Mouse (Mus musculus): ENCODE results near the gene Dvl3. TPM values are rescaled to one million over a fixed set of nuclear protein-coding genes. Genes with fewer than 3 reads are reported as not detected.
"Not testable (repeated sequence)": the region's sequence is repeated elsewhere in the genome, so short reads cannot be mapped to it uniquely, and the experiment has no call there.

The Dvl3 gene
- polyA plus RNA-seq, 1 experiment from 2014 or later = 25.2 TPM

GRCm38 (mm10) chr16:20486048-20486447 is 30.7 kb upstream of the Dvl3 start:
- Histone ChIP-seq H3K9ac (no peak overlapping the region), H3K27me3 (ENCODE audit: insufficient read depth, low read length) (no peaks in the 10 kb centered on the region), H3K9me3 (ENCODE audit: low read depth, low read length) (no peaks in the 10 kb centered on the region), H3K4me1 (ENCODE audit: insufficient read depth) (no peaks in the 10 kb centered on the region), H3K4me3 (ENCODE audit: low read depth, low read length) (no peak overlapping the region), H3K4me2 (no peak overlapping the region), H3K27ac (ENCODE audit: low read depth) (no peak overlapping the region), H3K36me3 (ENCODE audit: insufficient read depth) (no peaks in the 10 kb centered on the region)
- WGBS = 66% methylated on average over 3 of the region's 3 CpGs
- DNase-seq (no peak), ATAC-seq (ENCODE audit: insufficient read depth) (no peak)
- TF ChIP-seq CTCF (IDR thresholded peaks at IDR 0.05; ENCODE audit: low read depth) = no peak

GRCm38 (mm10) chr16:20488151-20488550 is 28.6 kb upstream of the Dvl3 start:
- H3K36me3 ChIP-seq (ENCODE audit: insufficient read depth) = no peaks in the 10 kb centered on the region
- H3K27me3 ChIP-seq (ENCODE audit: insufficient read depth, low read length) = no peaks in the 10 kb centered on the region
- no peak overlapping the region for H3K4me3 ChIP-seq (ENCODE audit: low read depth, low read length)
- 84% methylated on average over 1 of the region's 1 CpGs for WGBS
- no peaks in the 10 kb centered on the region for H3K4me1 ChIP-seq (ENCODE audit: insufficient read depth)
- no peak overlapping the region for H3K9ac ChIP-seq
- H3K4me2 ChIP-seq = no peak overlapping the region
- no peak overlapping the region for H3K27ac ChIP-seq (ENCODE audit: low read depth)
- TF ChIP-seq CTCF (IDR thresholded peaks at IDR 0.05; ENCODE audit: low read depth) = no peak
- H3K9me3 ChIP-seq (ENCODE audit: low read depth, low read length) = no peaks in the 10 kb centered on the region
- ATAC-seq (ENCODE audit: insufficient read depth) = no peak
- DNase-seq = no peak

GRCm38 (mm10) chr16:20488751-20489150 is 28.0 kb upstream of the Dvl3 start:
- H3K4me3 ChIP-seq (ENCODE audit: low read depth, low read length); DNase-seq; H3K27me3 ChIP-seq (ENCODE audit: insufficient read depth, low read length); H3K36me3 ChIP-seq (ENCODE audit: insufficient read depth); ATAC-seq (ENCODE audit: insufficient read depth); H3K27ac ChIP-seq (ENCODE audit: low read depth); H3K4me1 ChIP-seq (ENCODE audit: insufficient read depth); H3K9me3 ChIP-seq (ENCODE audit: low read depth, low read length); H3K4me2 ChIP-seq; H3K9ac ChIP-seq: not testable (repeated sequence)
- WGBS = 79% methylated on average over 9 of the region's 9 CpGs

- Histone ChIP-seq H3K36me3 (ENCODE audit: insufficient read depth) (no peaks in the 10 kb centered on the region), H3K27me3 (ENCODE audit: insufficient read depth, low read length) (no peaks in the 10 kb centered on the region), H3K4me1 (ENCODE audit: insufficient read depth) (no peaks in the 10 kb centered on the region), H3K27ac (ENCODE audit: low read depth) (no peak overlapping the region), H3K9me3 (ENCODE audit: low read depth, low read length) (no peaks in the 10 kb centered on the region), H3K4me3 (ENCODE audit: low read depth, low read length) (no peak overlapping the region), H3K9ac (no peak overlapping the region), H3K4me2 (no peak overlapping the region)
- DNase-seq (no peak), ATAC-seq (ENCODE audit: insufficient read depth) (no peak)
- no peak for TF ChIP-seq CTCF (IDR thresholded peaks at IDR 0.05; ENCODE audit: low read depth)
- WGBS = 76% methylated on average over 2 of the region's 2 CpGs
Observed at GRCm38 (mm10) chr16:20489233-20489632, 27.5 kb upstream of the Dvl3 start.

- Histone ChIP-seq H3K9ac (no peak overlapping the region), H3K27me3 (ENCODE audit: insufficient read depth, low read length) (no peaks in the 10 kb centered on the region), H3K9me3 (ENCODE audit: low read depth, low read length) (no peaks in the 10 kb centered on the region), H3K4me2 (no peak overlapping the region), H3K4me1 (ENCODE audit: insufficient read depth) (no peaks in the 10 kb centered on the region), H3K27ac (ENCODE audit: low read depth) (no peak overlapping the region), H3K36me3 (ENCODE audit: insufficient read depth) (no peaks in the 10 kb centered on the region), H3K4me3 (ENCODE audit: low read depth, low read length) (no peak overlapping the region)
- ATAC-seq (ENCODE audit: insufficient read depth) (no peak; the same call in 1 of the 2 replicates), DNase-seq (peak; percentile 27)
- TF ChIP-seq CTCF (IDR thresholded peaks at IDR 0.05; ENCODE audit: low read depth) = peak; percentile 55
- 25% methylated on average over 2 of the region's 2 CpGs for WGBS
Observed at GRCm38 (mm10) chr16:20490581-20490980, 26.2 kb upstream of the Dvl3 start.

GRCm38 (mm10) chr16:20491301-20491700 is 25.5 kb upstream of the Dvl3 start:
- ATAC-seq (ENCODE audit: insufficient read depth) = no peak
- Histone ChIP-seq H3K27me3 (ENCODE audit: insufficient read depth, low read length) (no peaks in the 10 kb centered on the region), H3K4me2 (no peak overlapping the region), H3K9me3 (ENCODE audit: low read depth, low read length) (no peaks in the 10 kb centered on the region), H3K4me3 (ENCODE audit: low read depth, low read length) (no peak overlapping the region), H3K4me1 (ENCODE audit: insufficient read depth) (no peaks in the 10 kb centered on the region), H3K27ac (ENCODE audit: low read depth) (no peak overlapping the region), H3K36me3 (ENCODE audit: insufficient read depth) (no peaks in the 10 kb centered on the region), H3K9ac (no peak overlapping the region)
- WGBS = 70% methylated on average over 2 of the region's 2 CpGs
- DNase-seq = no peak
- TF ChIP-seq CTCF (IDR thresholded peaks at IDR 0.05; ENCODE audit: low read depth) = no peak

GRCm38 (mm10) chr16:20493452-20493851 is 23.3 kb upstream of the Dvl3 start:
- Histone ChIP-seq H3K4me2 (no peak overlapping the region), H3K4me1 (ENCODE audit: insufficient read depth) (0 out of 2 replicates have a peak, but pooled peaks cover 3% of the 10 kb centered on the region), H3K27me3 (ENCODE audit: insufficient read depth, low read length) (no peaks in the 10 kb centered on the region), H3K36me3 (ENCODE audit: insufficient read depth) (no peaks in the 10 kb centered on the region), H3K4me3 (ENCODE audit: low read depth, low read length) (no peak overlapping the region), H3K9me3 (ENCODE audit: low read depth, low read length) (no peaks in the 10 kb centered on the region), H3K27ac (ENCODE audit: low read depth) (no peak overlapping the region), H3K9ac (no peak overlapping the region)
- no peak for ATAC-seq (ENCODE audit: insufficient read depth)
- WGBS = 75% methylated on average over 2 of the region's 2 CpGs
- DNase-seq = no peak
- no peak for TF ChIP-seq CTCF (IDR thresholded peaks at IDR 0.05; ENCODE audit: low read depth)

Data from lung, embryonic 14.5 days (tissue).